Mouse (Mus musculus): ENCODE measurements around the gene R3hdm2. TPM values are rescaled to one million over a fixed set of nuclear protein-coding genes. Genes with fewer than 3 reads are reported as not detected.
A peak's percentile ranks its signal among the peaks of the same experiment; 100 is the strongest.

Gene R3hdm2
- polyA plus RNA-seq, 1 experiment: 101 TPM

DNA sequence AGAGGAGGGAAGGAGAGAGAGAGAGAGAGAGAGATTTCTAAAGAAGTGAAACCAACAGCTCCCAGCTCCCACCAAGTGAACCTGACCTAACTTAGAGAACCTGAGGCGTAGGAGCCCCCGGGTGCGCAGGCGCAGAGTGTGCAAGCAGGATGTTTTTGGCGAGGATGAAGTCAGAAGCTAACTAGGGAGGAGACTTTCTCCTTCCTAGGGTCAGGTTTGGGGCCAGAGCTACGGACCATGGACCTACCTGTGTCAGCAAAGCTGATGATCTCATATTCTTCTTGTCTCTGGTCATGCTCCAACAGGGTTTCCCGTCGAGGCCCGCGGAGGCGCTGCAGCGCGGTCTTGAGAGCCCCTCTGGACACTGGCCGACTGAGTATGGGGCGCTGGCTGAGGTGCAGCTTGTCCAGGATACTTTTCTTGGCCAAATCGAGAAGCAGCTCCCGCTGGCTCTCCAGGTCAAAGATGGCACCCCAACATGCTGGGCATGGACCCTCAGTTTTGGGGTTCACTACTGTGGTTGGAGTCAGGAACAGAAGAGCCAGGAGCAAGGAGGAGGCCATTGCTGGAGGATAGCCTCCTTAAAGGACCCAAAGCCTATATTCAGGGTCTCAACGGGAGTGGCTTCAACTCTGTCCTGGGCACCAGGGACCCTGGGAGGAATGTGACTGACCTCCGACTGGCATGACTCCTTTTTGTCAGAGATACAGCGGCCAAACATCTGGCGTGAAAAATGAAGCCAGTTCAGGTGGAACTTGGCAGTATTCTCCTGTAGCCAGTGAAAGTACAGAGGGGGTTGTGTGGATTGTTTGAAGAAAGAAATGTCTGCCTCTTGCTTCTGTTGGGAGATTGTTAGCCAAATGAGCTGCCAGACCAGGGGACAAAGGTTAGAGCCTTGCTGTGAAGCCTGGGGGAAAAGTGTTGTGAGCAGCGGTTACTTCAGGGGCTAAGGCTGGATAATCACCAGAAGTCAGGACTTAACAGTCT lies 10.0 kb upstream of the R3hdm2 start, which contains the start of gene Inhbc:
Inhbc (minus strand) TSS at position 598 of the 987 bp plus-strand sequence.
- Histone ChIP-seq H3K36me3 (ENCODE audit: control insufficient read depth, insufficient read depth, low read length) (no peaks in the 10 kb centered on the region), H3K4me3 (ENCODE audit: insufficient read depth, low read depth, low read length) (no peak within 1 kb of the TSS), H3K27me3 (replicated peaks; ENCODE audit: control insufficient read depth, insufficient read depth, low read length) (no peaks in the 10 kb centered on the region), H3K4me1 (ENCODE audit: control insufficient read depth, insufficient read depth, low read length) (no peaks in the 10 kb centered on the region), H3K27ac (ENCODE audit: insufficient read depth, low read depth, low read length) (no peak within 1 kb of the TSS)
- peak; percentile 46 for DNase-seq
- WGBS: 77% methylated on average over 22 of the region's 22 CpGs
- no peak for TF ChIP-seq POLR2A (IDR thresholded peaks at IDR 0.05; ENCODE audit: low read depth, low read length)
- no peak for TF ChIP-seq CTCF (conservative IDR thresholded peaks at IDR 0.05; ENCODE audit: insufficient read depth, insufficient read length, low read depth, low read length)

DNA sequence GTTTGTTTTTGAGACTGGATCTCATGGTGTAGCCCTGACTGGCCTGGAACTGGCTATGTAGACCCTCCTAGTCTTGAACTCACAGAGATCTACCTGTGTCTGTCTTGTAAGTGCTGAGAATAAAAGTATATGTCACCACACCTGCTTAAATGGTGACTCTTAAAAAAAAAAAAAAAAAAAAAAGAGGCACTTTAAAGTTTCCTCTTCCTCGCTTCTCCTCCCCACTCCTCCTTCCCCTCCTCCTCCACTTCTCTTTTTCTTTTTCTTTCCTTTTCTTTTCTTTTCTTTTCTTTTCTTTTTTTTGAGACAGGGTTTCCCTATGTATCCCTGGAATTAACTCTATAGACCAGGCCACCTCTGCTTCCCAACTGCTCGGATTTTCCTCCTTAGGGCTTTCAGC lies 9.1 kb upstream of the R3hdm2 start:
- H3K4me1 ChIP-seq (ENCODE audit: control insufficient read depth, insufficient read depth, low read length): no peaks in the 10 kb centered on the region
- H3K4me3 ChIP-seq (ENCODE audit: insufficient read depth, low read depth, low read length): no peak overlapping the region
- no peaks in the 10 kb centered on the region for H3K27me3 ChIP-seq (replicated peaks; ENCODE audit: control insufficient read depth, insufficient read depth, low read length)
- 86% methylated on average over 2 of the region's 2 CpGs for WGBS
- no peak for DNase-seq
- H3K27ac ChIP-seq (ENCODE audit: insufficient read depth, low read depth, low read length): no peak overlapping the region
- TF ChIP-seq CTCF (conservative IDR thresholded peaks at IDR 0.05; ENCODE audit: insufficient read depth, insufficient read length, low read depth, low read length) (no peak), POLR2A (IDR thresholded peaks at IDR 0.05; ENCODE audit: low read depth, low read length) (no peak)
- no peaks in the 10 kb centered on the region for H3K36me3 ChIP-seq (ENCODE audit: control insufficient read depth, insufficient read depth, low read length)

DNA sequence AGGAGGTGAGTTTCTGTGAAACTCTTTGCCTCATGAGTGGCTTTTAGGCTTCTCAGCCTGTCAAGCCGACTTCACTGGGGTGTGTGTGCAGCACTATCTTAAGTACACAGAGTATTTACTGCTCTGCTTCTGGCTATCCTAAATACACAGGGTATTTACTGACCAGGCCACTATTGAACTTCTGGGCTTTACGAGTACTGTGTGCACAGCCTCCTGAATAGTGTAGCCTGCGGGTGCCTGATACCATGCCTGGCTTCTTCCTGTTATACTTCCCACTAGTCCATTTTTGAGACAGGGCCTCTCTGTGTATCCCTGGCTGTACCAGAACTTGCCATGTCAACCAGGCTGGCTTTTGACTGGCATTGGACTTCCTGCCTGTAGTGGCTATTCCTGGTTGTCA lies 2.4 kb upstream of the R3hdm2 start:
- 66% methylated on average over 3 of the region's 3 CpGs for WGBS
- TF ChIP-seq CTCF (conservative IDR thresholded peaks at IDR 0.05; ENCODE audit: insufficient read depth, insufficient read length, low read depth, low read length) (no peak), POLR2A (IDR thresholded peaks at IDR 0.05; ENCODE audit: low read depth, low read length) (no peak)

DNA sequence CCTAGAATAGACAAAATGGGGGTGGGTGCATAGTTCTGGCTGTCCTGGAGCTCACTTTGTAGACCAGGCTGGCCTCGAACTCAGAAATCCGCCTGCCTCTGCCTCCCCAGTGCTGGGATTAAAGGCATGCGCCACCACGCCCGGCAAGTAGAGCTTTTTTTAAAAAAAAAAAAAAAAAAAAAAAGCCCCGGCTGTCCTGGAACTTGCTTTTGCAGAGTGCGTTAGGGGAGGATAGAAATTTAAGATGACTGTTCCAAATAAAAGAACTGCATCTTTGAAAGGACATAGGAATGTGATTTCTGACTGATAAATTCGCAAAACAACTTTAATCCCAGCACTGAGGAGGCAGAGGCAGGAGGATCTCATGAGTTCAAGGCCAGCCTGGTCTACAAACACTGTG lies 473 bp upstream of the R3hdm2 start:
- H3K27me3 ChIP-seq (replicated peaks; ENCODE audit: control insufficient read depth, insufficient read depth, low read length): no peaks in the 10 kb centered on the region
- TF ChIP-seq CTCF (conservative IDR thresholded peaks at IDR 0.05; ENCODE audit: insufficient read depth, insufficient read length, low read depth, low read length) (no peak), POLR2A (IDR thresholded peaks at IDR 0.05; ENCODE audit: low read depth, low read length) (no peak)
- WGBS: 77% methylated on average over 8 of the region's 8 CpGs
- peak overlapping the region; percentile 92 for H3K4me3 ChIP-seq (ENCODE audit: insufficient read depth, low read depth, low read length)
- DNase-seq: no peak
- peak overlapping the region; percentile 86; the same call in 1 of the 2 replicates for H3K27ac ChIP-seq (ENCODE audit: insufficient read depth, low read depth, low read length)
- no peaks in the 10 kb centered on the region for H3K36me3 ChIP-seq (ENCODE audit: control insufficient read depth, insufficient read depth, low read length)
- peaks cover 7% of the 10 kb centered on the region for H3K4me1 ChIP-seq (ENCODE audit: control insufficient read depth, insufficient read depth, low read length)

More for the DNA sequence above, 2.4 kb upstream of the R3hdm2 start:
- no peak for DNase-seq
- no peak overlapping the region for H3K27ac ChIP-seq (ENCODE audit: insufficient read depth, low read depth, low read length)
- no peaks in the 10 kb centered on the region for H3K27me3 ChIP-seq (replicated peaks; ENCODE audit: control insufficient read depth, insufficient read depth, low read length)
- peaks cover 7% of the 10 kb centered on the region; the same call in 1 of the 2 replicates for H3K4me1 ChIP-seq (ENCODE audit: control insufficient read depth, insufficient read depth, low read length)
- no peaks in the 10 kb centered on the region for H3K36me3 ChIP-seq (ENCODE audit: control insufficient read depth, insufficient read depth, low read length)
- no peak overlapping the region for H3K4me3 ChIP-seq (ENCODE audit: insufficient read depth, low read depth, low read length)

DNA sequence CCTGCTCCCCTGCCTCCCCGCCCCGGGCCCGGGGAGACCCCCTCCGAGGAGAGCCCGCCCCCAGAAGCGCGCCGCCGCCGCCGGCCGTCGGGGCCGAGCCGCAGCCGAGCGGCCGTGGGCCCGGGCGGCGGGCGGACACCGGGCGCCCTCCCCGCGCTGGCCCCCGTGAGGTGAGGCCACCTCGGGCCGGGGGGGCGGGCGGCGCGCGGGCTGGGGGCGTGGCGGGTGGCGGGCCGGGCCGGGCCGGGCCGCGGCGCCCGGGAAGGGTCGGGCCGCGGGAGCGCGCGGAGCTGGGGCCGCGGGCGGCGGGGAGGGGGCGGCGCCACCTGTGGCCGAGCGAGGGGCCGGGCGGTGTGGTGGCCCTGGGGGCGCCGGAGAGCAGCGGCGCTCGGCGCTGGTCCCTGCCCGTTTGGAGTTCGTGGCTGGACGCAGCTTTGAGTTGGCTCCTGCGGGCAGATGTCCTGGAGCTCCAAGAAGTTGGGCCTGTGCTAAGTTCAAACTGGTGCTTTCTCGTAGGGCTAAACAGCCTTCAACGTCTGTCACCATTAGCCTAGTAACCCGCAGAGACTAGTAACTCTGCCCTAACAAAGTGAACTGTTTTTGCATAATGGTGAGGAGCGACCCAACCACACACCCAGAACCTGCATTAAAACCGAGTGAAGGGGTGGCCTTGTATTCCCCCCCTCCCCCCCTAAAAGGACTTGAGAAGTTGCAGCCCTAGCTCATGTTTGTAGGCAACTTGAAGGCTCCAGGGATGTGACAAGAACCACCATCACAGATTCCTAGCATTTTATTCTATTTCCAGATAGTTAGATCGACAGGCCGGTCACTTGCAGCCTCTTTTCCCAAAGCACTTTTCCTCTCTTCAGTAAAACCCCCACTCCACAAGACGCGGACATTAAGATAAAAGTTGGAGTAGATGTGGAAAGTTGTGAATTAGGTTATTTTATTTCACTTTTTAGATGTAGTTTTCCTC lies 928 bp downstream of the R3hdm2 start:
- H3K36me3 ChIP-seq (ENCODE audit: control insufficient read depth, insufficient read depth, low read length): no peaks in the 10 kb centered on the region
- H3K4me3 ChIP-seq (ENCODE audit: insufficient read depth, low read depth, low read length): peak overlapping the region; percentile 92
- H3K4me1 ChIP-seq (ENCODE audit: control insufficient read depth, insufficient read depth, low read length): peaks cover 15% of the 10 kb centered on the region
- DNase-seq: peak; percentile 72
- peak overlapping the region; percentile 69; the same call in 1 of the 2 replicates for H3K27ac ChIP-seq (ENCODE audit: insufficient read depth, low read depth, low read length)
- WGBS: 10% methylated on average over 50 of the region's 79 CpGs
- TF ChIP-seq CTCF (conservative IDR thresholded peaks at IDR 0.05; ENCODE audit: insufficient read depth, insufficient read length, low read depth, low read length): no peak
- no peak for TF ChIP-seq POLR2A (IDR thresholded peaks at IDR 0.05; ENCODE audit: low read depth, low read length)
- no peaks in the 10 kb centered on the region for H3K27me3 ChIP-seq (replicated peaks; ENCODE audit: control insufficient read depth, insufficient read depth, low read length)

DNA sequence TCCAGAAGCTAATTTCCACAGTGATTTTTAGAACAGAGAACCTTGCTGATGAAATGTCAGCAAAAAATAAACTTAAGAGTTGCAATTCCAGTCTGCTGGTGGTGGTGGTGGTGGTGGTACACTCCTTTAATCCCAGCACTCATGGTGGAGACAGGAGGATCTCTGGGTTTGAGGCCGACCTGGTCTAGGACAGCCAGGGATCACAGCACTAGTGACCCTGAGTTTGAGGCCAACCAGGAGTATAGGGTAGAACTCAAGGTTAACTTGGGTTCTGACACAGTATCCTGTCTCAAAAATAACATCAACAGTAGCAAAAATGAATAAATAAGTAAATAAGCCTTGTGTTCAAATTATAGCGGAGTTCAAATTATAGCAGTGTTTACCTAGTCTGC lies 1.6 kb downstream of the R3hdm2 start:
- Histone ChIP-seq H3K36me3 (ENCODE audit: control insufficient read depth, insufficient read depth, low read length) (no peaks in the 10 kb centered on the region), H3K4me3 (ENCODE audit: insufficient read depth, low read depth, low read length) (no peak overlapping the region; the same call in 1 of the 2 replicates), H3K27ac (ENCODE audit: insufficient read depth, low read depth, low read length) (no peak overlapping the region), H3K4me1 (ENCODE audit: control insufficient read depth, insufficient read depth, low read length) (peaks cover 15% of the 10 kb centered on the region), H3K27me3 (replicated peaks; ENCODE audit: control insufficient read depth, insufficient read depth, low read length) (no peaks in the 10 kb centered on the region)
- DNase-seq: no peak
- 43% methylated on average over 2 of the region's 2 CpGs for WGBS
- TF ChIP-seq CTCF (conservative IDR thresholded peaks at IDR 0.05; ENCODE audit: insufficient read depth, insufficient read length, low read depth, low read length) (no peak), POLR2A (IDR thresholded peaks at IDR 0.05; ENCODE audit: low read depth, low read length) (no peak)
